Mouse (Mus musculus): ENCODE results near the gene Rassf9. TPM values are rescaled to one million over a fixed set of nuclear protein-coding genes. Genes with fewer than 3 reads are reported as not detected.

Rassf9 gene
- polyA plus RNA-seq, 1 experiment from 2014 or later = 0.83 TPM

Other genes with a start within 250 kb of the Rassf9 start
- 0.21 and 0.48 TPM in 2 replicates for gene Nts, start 21.7 kb upstream of the Rassf9 start, polyA plus RNA-seq (2016; fragmentation: Nextera tagmentation; extraction: Ambion mirVana)

Measured in forebrain, embryonic 10.5 days (tissue).